Mouse (Mus musculus) kidney, adult 2 months (tissue): ENCODE data around the gene Olfr1341.

Experiments
- CTCF ChIP-seq: fragments of 200-500 bp; conservative IDR thresholded peaks from 2 replicates; pipeline ENCODE4 v1.5.1; 2011; ENCODE audit warnings: low read depth, mild to moderate bottlenecking, control low read depth, low read length, moderate library complexity, mixed read lengths; ENCODE audit not compliant: insufficient read depth, insufficient read length
- POLR2A ChIP-seq: fragments of 200-500 bp; IDR thresholded peaks from one replicate; pipeline ENCODE4 v1.6.1; 2011; ENCODE audit warnings: low read depth, low read length, control low read depth

GRCm38 (mm10) chr4:118741881-118742280 lies 38.6 kb downstream of the Olfr1341 start:
- no peak for TF ChIP-seq POLR2A
- TF ChIP-seq CTCF = no peak
